Mouse (Mus musculus): ENCODE measurements around the gene Pde1a. TPM values are rescaled to one million over a fixed set of nuclear protein-coding genes. Genes with fewer than 3 reads are reported as not detected.

Gene Pde1a
- total RNA-seq, 1 experiment: 0.31 TPM

DNA sequence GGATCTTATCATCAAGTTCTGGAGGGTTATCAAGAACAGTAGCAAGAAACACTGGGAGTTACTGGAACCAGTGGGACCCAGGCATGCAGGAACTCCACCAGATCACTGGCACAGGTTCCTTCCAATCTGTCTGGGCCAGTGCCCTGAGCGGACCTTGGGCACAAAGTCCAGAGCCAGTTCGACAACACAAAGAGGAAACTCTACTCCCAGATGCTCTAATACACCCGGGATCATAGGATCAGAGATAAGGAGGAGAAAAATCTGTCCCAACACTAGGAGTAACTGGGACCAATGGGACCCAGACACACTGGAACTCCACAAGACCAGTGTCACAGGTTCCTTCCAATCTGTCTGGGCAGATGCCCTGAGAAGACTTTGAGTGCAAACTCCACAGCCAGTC is 130.1 kb downstream of the Pde1a start:
- Histone ChIP-seq H3K4me3 (ENCODE audit: insufficient read depth in 1 of 2, low read depth in 1 of 2, low read length in 2 of 2, poor library complexity in 1 of 2, severe bottlenecking in 1 of 2) (no peak overlapping the region), H3K4me1 (ENCODE audit: control insufficient read depth in 2 of 2, insufficient read depth in 2 of 2, low read length in 2 of 2, poor library complexity in 1 of 2) (no peaks in the 10 kb centered on the region), H3K9ac (ENCODE audit: insufficient read depth, low read depth, low read length, poor library complexity, severe bottlenecking) (no peak overlapping the region), H3K27ac (ENCODE audit: insufficient read depth, low read depth, low read length, poor library complexity, severe bottlenecking) (no peak overlapping the region), H3K9me3 (ENCODE audit: control insufficient read depth, insufficient read depth, low read depth, low read length) (no peaks in the 10 kb centered on the region), H3K36me3 (ENCODE audit: control insufficient read depth, insufficient read depth, low read length, poor library complexity, severe bottlenecking) (no peaks in the 10 kb centered on the region)
- in situ Hi-C loops (cut with MboI; ENCODE audit: low sequenced_read_pairs in 2 of 2, unreplicated experiment in 2 of 2): no loop called here
- no peak for DNase-seq (ENCODE audit: low read depth, low spot score)
- TF ChIP-seq ZNF384 (IDR thresholded peaks at IDR 0.05; ENCODE audit: low read depth, low read length) (no peak), ZC3H11A (IDR thresholded peaks at IDR 0.05; ENCODE audit: borderline replicate concordance, low read depth, low read length) (no peak), MAFK (IDR thresholded peaks at IDR 0.05; ENCODE audit: insufficient read depth, low read depth, low read length) (no peak), CHD2 (IDR thresholded peaks at IDR 0.05; ENCODE audit: low read depth, low read length) (no peak), HCFC1 (IDR thresholded peaks at IDR 0.05; ENCODE audit: borderline replicate concordance, insufficient read depth, low read length) (no peak)

DNA sequence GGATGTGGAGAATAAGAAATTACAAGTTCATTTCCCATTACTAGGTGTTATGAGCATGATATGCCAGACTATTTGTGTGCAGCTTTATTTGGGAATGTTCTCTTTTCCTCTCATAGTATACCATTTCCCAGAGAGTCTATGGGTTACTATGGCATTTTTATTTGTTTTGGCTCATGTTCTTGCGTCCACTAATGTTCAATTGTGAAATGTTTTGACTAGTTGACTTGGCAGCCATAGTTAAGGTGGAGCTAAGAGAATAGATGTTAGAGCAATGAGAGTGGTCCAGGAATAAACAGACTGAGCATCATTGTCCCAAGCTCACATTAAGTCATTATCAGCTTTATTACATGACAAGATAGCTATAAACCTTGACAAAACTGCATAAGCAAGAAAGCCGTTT is 130.8 kb downstream of the Pde1a start:
- Histone ChIP-seq H3K27ac (ENCODE audit: insufficient read depth, low read depth, low read length, poor library complexity, severe bottlenecking) (no peak overlapping the region), H3K9me3 (ENCODE audit: control insufficient read depth, insufficient read depth, low read depth, low read length) (no peaks in the 10 kb centered on the region), H3K36me3 (ENCODE audit: control insufficient read depth, insufficient read depth, low read length, poor library complexity, severe bottlenecking) (no peaks in the 10 kb centered on the region), H3K4me3 (ENCODE audit: insufficient read depth in 1 of 2, low read depth in 1 of 2, low read length in 2 of 2, poor library complexity in 1 of 2, severe bottlenecking in 1 of 2) (no peak overlapping the region), H3K9ac (ENCODE audit: insufficient read depth, low read depth, low read length, poor library complexity, severe bottlenecking) (no peak overlapping the region), H3K4me1 (ENCODE audit: control insufficient read depth in 2 of 2, insufficient read depth in 2 of 2, low read length in 2 of 2, poor library complexity in 1 of 2) (no peaks in the 10 kb centered on the region)
- no peak for TF ChIP-seq MAFK (IDR thresholded peaks at IDR 0.05; ENCODE audit: insufficient read depth, low read depth, low read length)
- no peak for TF ChIP-seq HCFC1 (IDR thresholded peaks at IDR 0.05; ENCODE audit: borderline replicate concordance, insufficient read depth, low read length)
- in situ Hi-C loops (cut with MboI; ENCODE audit: low sequenced_read_pairs in 2 of 2, unreplicated experiment in 2 of 2): no loop called here
- no peak for DNase-seq (ENCODE audit: low read depth, low spot score)

DNA sequence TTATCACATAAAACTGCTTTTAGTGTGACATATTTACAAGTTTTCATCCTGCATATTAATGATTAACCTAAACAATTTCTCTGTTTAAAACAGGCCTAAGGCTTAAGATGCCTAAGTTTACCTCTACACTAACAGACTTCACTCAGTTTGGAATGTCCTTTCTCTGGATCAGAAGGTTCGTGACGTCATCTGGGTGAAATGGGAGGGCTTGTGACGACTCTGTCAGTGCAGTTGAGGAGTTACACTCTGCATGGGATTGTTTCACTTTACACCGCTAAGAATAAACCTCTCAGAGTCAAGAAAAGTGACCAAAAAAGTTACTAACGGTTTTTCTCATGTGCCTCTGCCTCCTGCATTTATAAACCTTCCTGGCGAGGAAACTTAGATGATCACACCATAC is 137.6 kb downstream of the Pde1a start:
- Histone ChIP-seq H3K9ac (ENCODE audit: insufficient read depth, low read depth, low read length, poor library complexity, severe bottlenecking) (no peak overlapping the region), H3K4me3 (ENCODE audit: insufficient read depth in 1 of 2, low read depth in 1 of 2, low read length in 2 of 2, poor library complexity in 1 of 2, severe bottlenecking in 1 of 2) (no peak overlapping the region), H3K9me3 (ENCODE audit: control insufficient read depth, insufficient read depth, low read depth, low read length) (no peaks in the 10 kb centered on the region), H3K36me3 (ENCODE audit: control insufficient read depth, insufficient read depth, low read length, poor library complexity, severe bottlenecking) (no peaks in the 10 kb centered on the region), H3K27ac (ENCODE audit: insufficient read depth, low read depth, low read length, poor library complexity, severe bottlenecking) (no peak overlapping the region), H3K4me1 (ENCODE audit: control insufficient read depth in 2 of 2, insufficient read depth in 2 of 2, low read length in 2 of 2, poor library complexity in 1 of 2) (no peaks in the 10 kb centered on the region)
- DNase-seq (ENCODE audit: low read depth, low spot score): no peak
- no peak for TF ChIP-seq HCFC1 (IDR thresholded peaks at IDR 0.05; ENCODE audit: borderline replicate concordance, insufficient read depth, low read length)
- no peak for TF ChIP-seq ZC3H11A (IDR thresholded peaks at IDR 0.05; ENCODE audit: borderline replicate concordance, low read depth, low read length)
- TF ChIP-seq MAFK (IDR thresholded peaks at IDR 0.05; ENCODE audit: insufficient read depth, low read depth, low read length): no peak
- TF ChIP-seq CHD2 (IDR thresholded peaks at IDR 0.05; ENCODE audit: low read depth, low read length): no peak
- TF ChIP-seq ZNF384 (IDR thresholded peaks at IDR 0.05; ENCODE audit: low read depth, low read length): no peak
- in situ Hi-C loops (cut with MboI; ENCODE audit: low sequenced_read_pairs in 2 of 2, unreplicated experiment in 2 of 2): no loop called here

DNA sequence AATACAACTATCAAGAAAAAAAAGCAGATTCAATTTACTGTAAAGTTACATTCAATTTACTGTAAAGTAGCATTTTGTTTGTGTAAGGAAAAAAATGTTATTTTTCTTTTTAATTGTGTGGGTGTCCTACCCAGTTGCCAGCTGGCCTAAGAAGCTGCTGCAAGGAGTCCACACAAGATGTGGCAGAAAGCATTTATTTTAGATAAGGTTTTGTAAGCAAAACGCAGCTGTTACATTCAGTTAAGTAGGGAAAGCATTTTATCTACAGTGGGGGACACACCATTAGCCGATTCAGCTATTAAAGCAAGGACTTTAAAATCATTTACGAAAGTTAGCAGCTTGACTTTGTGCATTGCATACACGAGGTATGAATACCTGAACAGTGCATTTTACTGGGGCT is 145.5 kb downstream of the Pde1a start:
- TF ChIP-seq ZC3H11A (IDR thresholded peaks at IDR 0.05; ENCODE audit: borderline replicate concordance, low read depth, low read length) (no peak), CHD2 (IDR thresholded peaks at IDR 0.05; ENCODE audit: low read depth, low read length) (no peak), ZNF384 (IDR thresholded peaks at IDR 0.05; ENCODE audit: low read depth, low read length) (no peak), HCFC1 (IDR thresholded peaks at IDR 0.05; ENCODE audit: borderline replicate concordance, insufficient read depth, low read length) (no peak), MAFK (IDR thresholded peaks at IDR 0.05; ENCODE audit: insufficient read depth, low read depth, low read length) (no peak)
- H3K36me3 ChIP-seq (ENCODE audit: control insufficient read depth, insufficient read depth, low read length, poor library complexity, severe bottlenecking): no peaks in the 10 kb centered on the region
- no peak overlapping the region for H3K4me3 ChIP-seq (ENCODE audit: insufficient read depth in 1 of 2, low read depth in 1 of 2, low read length in 2 of 2, poor library complexity in 1 of 2, severe bottlenecking in 1 of 2)
- no peak overlapping the region for H3K9ac ChIP-seq (ENCODE audit: insufficient read depth, low read depth, low read length, poor library complexity, severe bottlenecking)
- H3K9me3 ChIP-seq (ENCODE audit: control insufficient read depth, insufficient read depth, low read depth, low read length): no peaks in the 10 kb centered on the region
- in situ Hi-C loops (cut with MboI; ENCODE audit: low sequenced_read_pairs in 2 of 2, unreplicated experiment in 2 of 2): no loop called here
- no peaks in the 10 kb centered on the region for H3K4me1 ChIP-seq (ENCODE audit: control insufficient read depth in 2 of 2, insufficient read depth in 2 of 2, low read length in 2 of 2, poor library complexity in 1 of 2)
- no peak for DNase-seq (ENCODE audit: low read depth, low spot score)
- H3K27ac ChIP-seq (ENCODE audit: insufficient read depth, low read depth, low read length, poor library complexity, severe bottlenecking): no peak overlapping the region

DNA sequence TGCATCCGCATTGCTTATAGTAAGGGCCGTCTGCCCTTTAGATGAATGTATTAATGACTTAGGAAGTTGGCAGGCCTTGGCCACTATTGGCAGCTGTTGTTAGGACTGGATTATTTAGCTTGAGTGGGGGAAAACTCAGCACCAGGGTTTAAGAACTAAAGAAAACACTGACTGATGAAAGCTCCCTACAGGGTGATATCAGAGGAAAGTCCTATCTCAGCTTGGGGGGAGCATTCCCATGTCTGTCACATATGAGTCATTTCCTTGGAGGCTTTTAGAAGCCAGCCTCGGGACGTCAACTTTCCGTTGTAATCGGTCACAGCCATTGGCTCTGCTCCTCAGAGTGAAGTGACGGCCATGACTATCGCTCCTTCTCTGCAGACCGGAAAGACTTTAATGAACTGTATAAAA is 146.0 kb downstream of the Pde1a start:
- in situ Hi-C loops (cut with MboI; ENCODE audit: low sequenced_read_pairs in 2 of 2, unreplicated experiment in 2 of 2): no loop called here
- no peak overlapping the region for H3K4me3 ChIP-seq (ENCODE audit: insufficient read depth in 1 of 2, low read depth in 1 of 2, low read length in 2 of 2, poor library complexity in 1 of 2, severe bottlenecking in 1 of 2)
- H3K9me3 ChIP-seq (ENCODE audit: control insufficient read depth, insufficient read depth, low read depth, low read length): no peaks in the 10 kb centered on the region
- H3K36me3 ChIP-seq (ENCODE audit: control insufficient read depth, insufficient read depth, low read length, poor library complexity, severe bottlenecking): no peaks in the 10 kb centered on the region
- no peak for DNase-seq (ENCODE audit: low read depth, low spot score)
- H3K4me1 ChIP-seq (ENCODE audit: control insufficient read depth in 2 of 2, insufficient read depth in 2 of 2, low read length in 2 of 2, poor library complexity in 1 of 2): no peaks in the 10 kb centered on the region
- H3K9ac ChIP-seq (ENCODE audit: insufficient read depth, low read depth, low read length, poor library complexity, severe bottlenecking): no peak overlapping the region
- TF ChIP-seq ZNF384 (IDR thresholded peaks at IDR 0.05; ENCODE audit: low read depth, low read length) (no peak), HCFC1 (IDR thresholded peaks at IDR 0.05; ENCODE audit: borderline replicate concordance, insufficient read depth, low read length) (no peak), CHD2 (IDR thresholded peaks at IDR 0.05; ENCODE audit: low read depth, low read length) (no peak), ZC3H11A (IDR thresholded peaks at IDR 0.05; ENCODE audit: borderline replicate concordance, low read depth, low read length) (no peak), MAFK (IDR thresholded peaks at IDR 0.05; ENCODE audit: insufficient read depth, low read depth, low read length) (no peak)
- H3K27ac ChIP-seq (ENCODE audit: insufficient read depth, low read depth, low read length, poor library complexity, severe bottlenecking): no peak overlapping the region

Data from ES-E14 (cell line).